Mouse (Mus musculus): ENCODE results near the gene Chrnb1. TPM values are rescaled to one million over a fixed set of nuclear protein-coding genes. Genes with fewer than 3 reads are reported as not detected.

Gene Chrnb1
- total and polyA plus RNA-seq, 3 experiments, result 4.1 to 10.3 (median 4.1) TPM

GRCm38 (mm10) chr11:69757303-69758089 lies 38.2 kb downstream of the Chrnb1 start:
- intact Hi-C loops (cut with DNase I), result loop anchor here (1.0 to 2.0 kb wide), 6 partner anchors 45 to 163 kb away; partner anchors contain the start of genes Eif5a, Senp3 and Tmem256
- no peaks in the 10 kb centered on the region for H3K27me3 ChIP-seq (ENCODE audit: control insufficient read depth, insufficient read depth, low read length)
- H3K4me1 ChIP-seq (ENCODE audit: control insufficient read depth, insufficient read depth, low read length), result peaks cover 4% of the 10 kb centered on the region; the same call in 1 of the 2 replicates
- peak overlapping the region; percentile 55 for H3K4me3 ChIP-seq
- 29% methylated on average over 9 of the region's 9 CpGs for WGBS
- H3K9ac ChIP-seq (ENCODE audit: low read depth, low read length), result peak overlapping the region; percentile 63
- H3K79me2 ChIP-seq (replicated peaks; ENCODE audit: control insufficient read depth, insufficient read depth, low read length), result no peaks in the 10 kb centered on the region
- peak overlapping the region; percentile 100 for H3K27ac ChIP-seq
- H3K36me3 ChIP-seq (ENCODE audit: control insufficient read depth, insufficient read depth, low read length), result peaks cover 7% of the 10 kb centered on the region
- no peak for DNase-seq
- no peak for TF ChIP-seq CTCF (IDR thresholded peaks at IDR 0.05)
- TF ChIP-seq POLR2A (IDR thresholded peaks at IDR 0.05; ENCODE audit: insufficient read depth, low read depth, low read length), result no peak
- no peak for TF ChIP-seq EP300 (IDR thresholded peaks at IDR 0.05; ENCODE audit: insufficient read depth, low read depth, low read length)

GRCm38 (mm10) chr11:69754701-69755100 lies 41.0 kb downstream of the Chrnb1 start:
- Histone ChIP-seq H3K79me2 (replicated peaks; ENCODE audit: control insufficient read depth, insufficient read depth, low read length) (peaks cover 2% of the 10 kb centered on the region; the same call in 1 of the 2 replicates), H3K27ac (peak overlapping the region; percentile 4; the same call in 1 of the 2 replicates), H3K9ac (ENCODE audit: low read depth, low read length) (no peak overlapping the region), H3K36me3 (ENCODE audit: control insufficient read depth, insufficient read depth, low read length) (peaks cover 13% of the 10 kb centered on the region), H3K4me3 (no peak overlapping the region), H3K27me3 (ENCODE audit: control insufficient read depth, insufficient read depth, low read length) (no peaks in the 10 kb centered on the region), H3K4me1 (ENCODE audit: control insufficient read depth, insufficient read depth, low read length) (peaks cover 4% of the 10 kb centered on the region)
- TF ChIP-seq CTCF (IDR thresholded peaks at IDR 0.05), result peak; percentile 87
- TF ChIP-seq POLR2A (IDR thresholded peaks at IDR 0.05; ENCODE audit: insufficient read depth, low read depth, low read length), result no peak
- no peak for TF ChIP-seq EP300 (IDR thresholded peaks at IDR 0.05; ENCODE audit: insufficient read depth, low read depth, low read length)
- DNase-seq, result no peak
- WGBS, result 18% methylated on average over 3 of the region's 3 CpGs
- intact Hi-C loops (cut with DNase I), result loop anchor here (1.0 to 2.0 kb wide), 2 partner anchors 72 to 100 kb away; partner anchors contain the start of genes Senp3 and Sox15

- peaks cover 13% of the 10 kb centered on the region for H3K36me3 ChIP-seq (ENCODE audit: control insufficient read depth, insufficient read depth, low read length)
- TF ChIP-seq CTCF (IDR thresholded peaks at IDR 0.05) (no peak), POLR2A (IDR thresholded peaks at IDR 0.05; ENCODE audit: insufficient read depth, low read depth, low read length) (no peak), EP300 (IDR thresholded peaks at IDR 0.05; ENCODE audit: insufficient read depth, low read depth, low read length) (no peak)
- intact Hi-C loops (cut with DNase I), result loop anchor here (1.0 to 2.0 kb wide), 2 partner anchors 72 to 99 kb away; partner anchors contain the start of genes Senp3 and Sox15
These were observed 41.5 kb downstream of the Chrnb1 start for GRCm38 (mm10) chr11:69754233-69754632.

GRCm38 (mm10) chr11:69752686-69753085 lies 43.1 kb downstream of the Chrnb1 start:
- no peaks in the 10 kb centered on the region for H3K27me3 ChIP-seq (ENCODE audit: control insufficient read depth, insufficient read depth, low read length)
- no peak for TF ChIP-seq CTCF (IDR thresholded peaks at IDR 0.05)
- no peak for TF ChIP-seq POLR2A (IDR thresholded peaks at IDR 0.05; ENCODE audit: insufficient read depth, low read depth, low read length)
- H3K36me3 ChIP-seq (ENCODE audit: control insufficient read depth, insufficient read depth, low read length), result peaks cover 13% of the 10 kb centered on the region
- no peak overlapping the region for H3K9ac ChIP-seq (ENCODE audit: low read depth, low read length)
- peaks cover 4% of the 10 kb centered on the region for H3K4me1 ChIP-seq (ENCODE audit: control insufficient read depth, insufficient read depth, low read length)
- intact Hi-C loops (cut with DNase I), result no loop called here
- peaks cover 2% of the 10 kb centered on the region; the same call in 1 of the 2 replicates for H3K79me2 ChIP-seq (replicated peaks; ENCODE audit: control insufficient read depth, insufficient read depth, low read length)
- H3K27ac ChIP-seq, result no peak overlapping the region
- H3K4me3 ChIP-seq, result no peak overlapping the region
- DNase-seq, result no peak

More at GRCm38 (mm10) chr11:69754233-69754632, 41.5 kb downstream of the Chrnb1 start:
- peaks cover 2% of the 10 kb centered on the region; the same call in 1 of the 2 replicates for H3K79me2 ChIP-seq (replicated peaks; ENCODE audit: control insufficient read depth, insufficient read depth, low read length)
- no peak for DNase-seq
- peaks cover 4% of the 10 kb centered on the region for H3K4me1 ChIP-seq (ENCODE audit: control insufficient read depth, insufficient read depth, low read length)
- no peaks in the 10 kb centered on the region for H3K27me3 ChIP-seq (ENCODE audit: control insufficient read depth, insufficient read depth, low read length)
- 73% methylated on average over 5 of the region's 5 CpGs for WGBS
- H3K27ac ChIP-seq, result peak overlapping the region; percentile 4; the same call in 1 of the 2 replicates
- H3K9ac ChIP-seq (ENCODE audit: low read depth, low read length), result no peak overlapping the region
- H3K4me3 ChIP-seq, result no peak overlapping the region

- no peaks in the 10 kb centered on the region for H3K27me3 ChIP-seq (ENCODE audit: control insufficient read depth, insufficient read depth, low read length)
- WGBS, result 44% methylated on average over 3 of the region's 3 CpGs
- no peak overlapping the region for H3K9ac ChIP-seq (ENCODE audit: low read depth, low read length)
- no peak overlapping the region for H3K4me3 ChIP-seq
- H3K79me2 ChIP-seq (replicated peaks; ENCODE audit: control insufficient read depth, insufficient read depth, low read length), result peaks cover 2% of the 10 kb centered on the region; the same call in 1 of the 2 replicates
- H3K4me1 ChIP-seq (ENCODE audit: control insufficient read depth, insufficient read depth, low read length), result peaks cover 4% of the 10 kb centered on the region
- H3K27ac ChIP-seq, result no peak overlapping the region
- H3K36me3 ChIP-seq (ENCODE audit: control insufficient read depth, insufficient read depth, low read length), result peaks cover 8% of the 10 kb centered on the region
- no peak for DNase-seq
- intact Hi-C loops (cut with DNase I), result no loop called here
- TF ChIP-seq EP300 (IDR thresholded peaks at IDR 0.05; ENCODE audit: insufficient read depth, low read depth, low read length) (no peak), CTCF (IDR thresholded peaks at IDR 0.05) (no peak), POLR2A (IDR thresholded peaks at IDR 0.05; ENCODE audit: insufficient read depth, low read depth, low read length) (no peak)
These were observed 44.1 kb downstream of the Chrnb1 start for GRCm38 (mm10) chr11:69751635-69752034.

Other genes starting within 250 kb of the Chrnb1 start
Only the 30 nearest of the 45 such genes appear.
- gene Fxr2, start 163.0 kb downstream of the Chrnb1 start, total RNA-seq (2021), result 100 to 1,000 TPM in 1 of 2 experiments, 10 to 100 TPM in 1; 86.0 to 103 TPM
- gene Fxr2, start 163.0 kb downstream of the Chrnb1 start, polyA plus RNA-seq (2012; rRNA removed), result 61.2 and 112 TPM in 2 replicates
- not detected for gene Sox15, start 140.6 kb downstream of the Chrnb1 start, total RNA-seq (2021)
- gene Sox15, start 140.6 kb downstream of the Chrnb1 start, polyA plus RNA-seq (2012; rRNA removed), result not detected in 2 replicates
- 10 to 100 TPM; 13.7 to 14.2 TPM for gene Mpdu1, start 133.3 kb downstream of the Chrnb1 start, total RNA-seq (2021)
- 40.8 and 41.3 TPM in 2 replicates for gene Mpdu1, start 133.3 kb downstream of the Chrnb1 start, polyA plus RNA-seq (2012; rRNA removed)
- gene Cd68, start 129.8 kb downstream of the Chrnb1 start, total RNA-seq (2021), result 1 to 10 TPM; 7.4 to 7.6 TPM
- gene Cd68, start 129.8 kb downstream of the Chrnb1 start, polyA plus RNA-seq (2012; rRNA removed), result 7.0 and 14.8 TPM in 2 replicates
- gene Eif4a1, start 123.5 kb downstream of the Chrnb1 start, total RNA-seq (2021), result 100 to 1,000 TPM; 173 to 198 TPM
- gene Eif4a1, start 123.5 kb downstream of the Chrnb1 start, polyA plus RNA-seq (2012; rRNA removed), result 147 and 250 TPM in 2 replicates
- gene Senp3, start 113.9 kb downstream of the Chrnb1 start, total RNA-seq (2021), result 10 to 100 TPM; 31.1 to 33.2 TPM
- gene Senp3, start 113.9 kb downstream of the Chrnb1 start, polyA plus RNA-seq (2012; rRNA removed), result 35.1 and 51.8 TPM in 2 replicates
- 1 to 10 TPM; 1.4 to 3.2 TPM for gene Tnfsf13, start 110.2 kb downstream of the Chrnb1 start, total RNA-seq (2021)
- gene Tnfsf13, start 110.2 kb downstream of the Chrnb1 start, polyA plus RNA-seq (2012; rRNA removed), result 2.9 and 4.0 TPM in 2 replicates
- 10 to 100 TPM; 18.4 to 21.9 TPM for gene Tnfsf12, start 100.1 kb downstream of the Chrnb1 start, total RNA-seq (2021)
- 29.2 and 32.0 TPM in 2 replicates for gene Tnfsf12, start 100.1 kb downstream of the Chrnb1 start, polyA plus RNA-seq (2012; rRNA removed)
- gene Tnfsfm13, start 99.8 kb downstream of the Chrnb1 start, total RNA-seq (2021), result 1 to 10 TPM; 2.8 to 3.2 TPM
- 3.7 and 4.7 TPM in 2 replicates for gene Tnfsfm13, start 99.8 kb downstream of the Chrnb1 start, polyA plus RNA-seq (2012; rRNA removed)
- gene Polr2a, start 37.3 kb downstream of the Chrnb1 start, total RNA-seq (2021), result 10 to 100 TPM; 25.3 to 30.4 TPM
- 15.6 and 20.2 TPM in 2 replicates for gene Polr2a, start 37.3 kb downstream of the Chrnb1 start, polyA plus RNA-seq (2012; rRNA removed)
- not detected for gene Slc35g3, start 34.0 kb downstream of the Chrnb1 start, total RNA-seq (2021)
- gene Slc35g3, start 34.0 kb downstream of the Chrnb1 start, polyA plus RNA-seq (2012; rRNA removed), result 0.35 TPM in 1 of 2 replicates, not detected in the other
- 10 to 100 TPM; 42.9 to 47.9 TPM for gene Zbtb4, start 30.0 kb downstream of the Chrnb1 start, total RNA-seq (2021)
- 19.8 and 25.4 TPM in 2 replicates for gene Zbtb4, start 30.0 kb downstream of the Chrnb1 start, polyA plus RNA-seq (2012; rRNA removed)
- gene Fgf11, start 5.9 kb upstream of the Chrnb1 start, total RNA-seq (2021), result 1 to 10 TPM; 1.9 to 2.5 TPM
- gene Fgf11, start 5.9 kb upstream of the Chrnb1 start, polyA plus RNA-seq (2012; rRNA removed), result 3.3 and 4.3 TPM in 2 replicates
- under 1 TPM; 0.25 to 0.29 TPM for gene Tmem102, start 9.7 kb upstream of the Chrnb1 start, total RNA-seq (2021)
- gene Tmem102, start 9.7 kb upstream of the Chrnb1 start, polyA plus RNA-seq (2012; rRNA removed), result 0.44 and 0.47 TPM in 2 replicates
- not detected for gene Gm39566, start 19.4 kb upstream of the Chrnb1 start, total RNA-seq (2021)
- gene Gm39566, start 19.4 kb upstream of the Chrnb1 start, polyA plus RNA-seq (2012; rRNA removed), result 0.02 and 0.09 TPM in 2 replicates
- gene Spem2, start 22.5 kb upstream of the Chrnb1 start, total RNA-seq (2021), result not detected
- gene Spem2, start 22.5 kb upstream of the Chrnb1 start, polyA plus RNA-seq (2012; rRNA removed), result 0.15 and 0.20 TPM in 2 replicates
- not detected for gene Spem1, start 26.2 kb upstream of the Chrnb1 start, total RNA-seq (2021)
- 0.23 and 0.32 TPM in 2 replicates for gene Spem1, start 26.2 kb upstream of the Chrnb1 start, polyA plus RNA-seq (2012; rRNA removed)
- gene Nlgn2, start 41.8 kb upstream of the Chrnb1 start, total RNA-seq (2021), result 1 to 10 TPM; 3.4 to 5.0 TPM
- 6.0 and 6.7 TPM in 2 replicates for gene Nlgn2, start 41.8 kb upstream of the Chrnb1 start, polyA plus RNA-seq (2012; rRNA removed)
- gene Tmem256, start 42.6 kb upstream of the Chrnb1 start, total RNA-seq (2021), result 100 to 1,000 TPM; 214 to 254 TPM
- 308 and 350 TPM in 2 replicates for gene Tmem256, start 42.6 kb upstream of the Chrnb1 start, polyA plus RNA-seq (2012; rRNA removed)
- gene Plscr3, start 50.4 kb upstream of the Chrnb1 start, total RNA-seq (2021), result 10 to 100 TPM; 21.2 to 22.4 TPM
- 45.3 and 48.3 TPM in 2 replicates for gene Plscr3, start 50.4 kb upstream of the Chrnb1 start, polyA plus RNA-seq (2012; rRNA removed)
- gene Tnk1, start 62.8 kb upstream of the Chrnb1 start, total RNA-seq (2021), result not detected
- gene Tnk1, start 62.8 kb upstream of the Chrnb1 start, polyA plus RNA-seq (2012; rRNA removed), result 0.20 and 0.68 TPM in 2 replicates
- gene Tmem95, start 82.1 kb upstream of the Chrnb1 start, total RNA-seq (2021), result not detected
- gene Tmem95, start 82.1 kb upstream of the Chrnb1 start, polyA plus RNA-seq (2012; rRNA removed), result not detected in 2 replicates
- gene Kctd11, start 85.5 kb upstream of the Chrnb1 start, total RNA-seq (2021), result 1 to 10 TPM; 2.3 to 2.6 TPM
- gene Kctd11, start 85.5 kb upstream of the Chrnb1 start, polyA plus RNA-seq (2012; rRNA removed), result 2.9 TPM in 2 replicates
- gene Acap1, start 99.6 kb upstream of the Chrnb1 start, total RNA-seq (2021), result 1 to 10 TPM in 1 of 2 experiments, under 1 TPM in 1; 0.65 to 1.1 TPM
- gene Acap1, start 99.6 kb upstream of the Chrnb1 start, polyA plus RNA-seq (2012; rRNA removed), result 1.7 and 3.3 TPM in 2 replicates
- gene 2810408A11Rik, start 105.0 kb upstream of the Chrnb1 start, total RNA-seq (2021), result under 1 TPM; 0.23 to 0.34 TPM
- gene 2810408A11Rik, start 105.0 kb upstream of the Chrnb1 start, polyA plus RNA-seq (2012; rRNA removed), result 0.15 and 0.41 TPM in 2 replicates
- 10 to 100 TPM; 42.6 to 47.1 TPM for gene Neurl4, start 105.1 kb upstream of the Chrnb1 start, total RNA-seq (2021)
- gene Neurl4, start 105.1 kb upstream of the Chrnb1 start, polyA plus RNA-seq (2012; rRNA removed), result 31.5 and 54.1 TPM in 2 replicates
- gene Gps2, start 117.9 kb upstream of the Chrnb1 start, total RNA-seq (2021), result 10 to 100 TPM; 27.2 to 28.4 TPM
- gene Gps2, start 117.9 kb upstream of the Chrnb1 start, polyA plus RNA-seq (2012; rRNA removed), result 53.9 and 63.9 TPM in 2 replicates
- 100 to 1,000 TPM; 397 to 444 TPM for gene Eif5a, start 126.0 kb upstream of the Chrnb1 start, total RNA-seq (2021)
- gene Eif5a, start 126.0 kb upstream of the Chrnb1 start, polyA plus RNA-seq (2012; rRNA removed), result 360 and 540 TPM in 2 replicates
- gene Ybx2, start 139.9 kb upstream of the Chrnb1 start, total RNA-seq (2021), result 10 to 100 TPM; 16.7 to 22.6 TPM
- 64.2 and 66.2 TPM in 2 replicates for gene Ybx2, start 139.9 kb upstream of the Chrnb1 start, polyA plus RNA-seq (2012; rRNA removed)
- 100 to 1,000 TPM; 363 to 456 TPM for gene Slc2a4, start 152.2 kb upstream of the Chrnb1 start, total RNA-seq (2021)
- 516 and 737 TPM in 2 replicates for gene Slc2a4, start 152.2 kb upstream of the Chrnb1 start, polyA plus RNA-seq (2012; rRNA removed)